Mouse (Mus musculus): ENCODE data around the gene Cyb5rl.

The Cyb5rl gene

DNA sequence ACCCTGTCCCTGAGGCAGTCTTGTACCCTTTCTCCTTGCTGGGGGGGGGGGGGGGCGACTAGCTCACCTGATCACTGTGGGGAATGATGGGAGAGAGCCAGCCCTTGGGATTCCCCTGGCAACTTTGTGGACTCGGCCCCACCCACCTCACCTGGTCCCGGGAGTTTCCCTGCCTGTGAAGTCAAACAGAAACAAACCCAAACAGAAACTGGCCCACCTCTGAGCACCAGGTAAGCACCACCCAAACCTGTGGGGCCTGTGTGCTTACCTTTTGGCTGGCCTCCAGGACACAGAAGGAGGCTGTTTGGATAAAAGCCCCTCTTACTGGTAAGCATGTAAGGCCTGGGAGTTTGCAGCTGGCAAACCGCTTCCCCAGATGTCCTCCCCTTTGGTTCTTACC lies 52.3 kb downstream of the Cyb5rl start:
- DNase-seq, result no peak

DNA sequence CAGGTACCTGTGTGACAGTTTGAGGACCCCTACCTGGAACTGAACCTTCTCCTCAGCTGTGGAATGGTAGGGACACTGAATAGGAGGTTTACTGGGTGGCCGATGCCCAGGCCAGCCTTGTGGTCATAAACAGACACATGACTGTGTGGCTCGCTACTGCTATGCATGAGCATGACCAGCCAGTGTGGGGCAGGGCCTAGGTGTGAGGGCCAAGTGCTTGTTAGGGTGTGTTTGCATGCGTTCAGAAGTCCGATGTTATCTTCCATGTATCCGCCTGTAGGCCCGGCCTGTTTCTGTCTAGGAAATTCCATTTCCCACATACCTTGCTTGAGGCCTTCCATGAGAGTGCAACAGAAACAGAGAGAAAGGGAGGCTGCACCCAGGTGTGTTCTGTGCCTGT lies 53.9 kb downstream of the Cyb5rl start:
- no peak for DNase-seq

DNA sequence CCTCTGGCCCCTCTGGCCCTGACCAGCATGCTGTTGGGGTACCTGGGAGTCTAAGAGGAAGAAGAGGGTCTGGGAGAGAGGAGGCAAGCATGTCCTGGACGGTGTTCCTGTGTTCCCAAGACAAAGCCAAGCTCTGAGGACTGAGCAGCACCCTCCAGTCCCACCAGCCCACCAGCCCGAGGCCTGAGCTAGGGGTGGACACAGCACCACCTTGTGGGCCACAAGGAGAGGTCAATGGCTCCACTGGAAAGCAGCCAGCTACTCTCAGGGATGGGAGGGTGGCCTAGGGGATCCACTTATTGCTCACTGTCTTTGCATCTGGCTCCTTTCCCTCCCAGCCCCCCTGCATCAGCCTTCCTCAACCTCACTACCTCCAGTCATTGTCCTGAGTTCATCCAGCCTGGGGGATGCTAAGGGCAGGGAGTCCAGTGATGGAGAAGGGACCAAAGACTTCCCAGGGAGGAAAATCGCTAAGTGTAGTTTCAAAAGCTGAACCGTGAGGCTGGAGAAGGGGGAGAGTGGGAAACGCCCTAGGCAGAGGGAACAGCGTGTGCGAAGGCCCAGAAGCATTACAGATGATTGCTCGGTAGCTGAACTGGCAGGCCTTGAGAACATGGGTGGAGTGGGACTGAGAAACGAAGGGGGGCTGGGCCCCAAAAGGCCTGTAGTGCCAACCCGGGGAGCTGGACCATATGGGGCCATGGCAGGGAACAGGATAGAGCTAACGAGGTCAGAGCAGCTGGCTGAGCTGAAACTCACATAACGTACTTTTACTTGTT lies 54.6 kb downstream of the Cyb5rl start:
- DNase-seq, result no peak

DNA sequence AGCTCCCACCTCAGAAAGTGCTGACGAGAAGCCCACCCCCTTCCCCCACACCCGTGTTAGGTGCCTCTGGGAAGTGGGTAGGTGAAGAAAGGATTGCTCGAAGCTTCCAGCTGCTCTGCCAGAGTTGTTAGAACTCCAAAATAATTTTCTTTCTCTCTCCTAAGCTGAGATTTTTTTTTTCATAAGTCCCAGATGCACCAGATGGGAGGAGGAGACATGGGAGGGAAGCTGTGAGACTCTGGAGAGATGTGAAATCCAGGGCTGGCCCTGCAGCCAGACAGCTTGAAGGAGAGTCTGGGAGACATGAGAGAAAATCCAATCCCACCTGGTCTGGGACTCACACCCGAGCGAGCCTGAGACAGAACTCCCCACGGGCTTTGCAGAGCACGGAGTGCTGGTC lies 57.6 kb downstream of the Cyb5rl start:
- no peak for DNase-seq

DNA sequence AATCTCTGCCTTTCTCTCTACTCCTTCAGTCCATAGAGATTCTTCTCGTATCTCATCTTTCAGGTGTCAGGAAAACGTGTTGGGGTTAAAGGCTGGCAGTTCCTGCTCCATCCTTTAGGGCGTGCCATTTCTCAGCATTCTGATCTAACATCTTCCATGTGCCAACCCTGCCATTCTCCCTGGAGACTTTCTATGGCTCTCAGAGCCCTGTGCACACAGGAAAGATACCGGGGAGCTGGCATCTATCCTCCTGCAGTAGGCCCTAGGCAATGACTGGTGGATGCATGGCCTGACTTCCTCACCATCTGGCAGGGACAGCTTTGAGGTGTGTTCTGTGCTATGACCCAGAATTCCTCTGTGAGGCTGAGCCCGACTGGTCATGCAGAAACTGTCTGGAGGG lies 58.3 kb downstream of the Cyb5rl start:
- no peak for DNase-seq

DNA sequence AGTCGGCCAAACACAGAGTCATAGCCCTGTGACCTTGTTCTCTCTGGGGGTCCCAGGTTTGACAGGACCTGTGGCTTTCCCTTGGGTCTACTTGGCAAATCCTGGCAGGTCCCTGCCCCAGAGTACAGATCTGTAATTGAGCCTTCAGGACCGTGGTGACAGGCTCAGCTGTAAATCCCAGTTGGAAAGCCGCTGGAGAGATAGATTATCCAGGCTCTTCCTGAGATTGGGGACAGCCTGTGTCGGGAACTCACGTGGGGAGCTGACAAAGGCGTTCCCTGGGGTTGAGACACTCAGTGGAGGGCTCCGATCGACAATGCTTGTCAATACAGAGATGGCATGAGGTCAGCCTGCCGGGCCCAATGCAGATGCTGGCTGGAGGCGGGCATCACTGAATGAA lies 59.6 kb downstream of the Cyb5rl start:
- no peak for DNase-seq

DNA sequence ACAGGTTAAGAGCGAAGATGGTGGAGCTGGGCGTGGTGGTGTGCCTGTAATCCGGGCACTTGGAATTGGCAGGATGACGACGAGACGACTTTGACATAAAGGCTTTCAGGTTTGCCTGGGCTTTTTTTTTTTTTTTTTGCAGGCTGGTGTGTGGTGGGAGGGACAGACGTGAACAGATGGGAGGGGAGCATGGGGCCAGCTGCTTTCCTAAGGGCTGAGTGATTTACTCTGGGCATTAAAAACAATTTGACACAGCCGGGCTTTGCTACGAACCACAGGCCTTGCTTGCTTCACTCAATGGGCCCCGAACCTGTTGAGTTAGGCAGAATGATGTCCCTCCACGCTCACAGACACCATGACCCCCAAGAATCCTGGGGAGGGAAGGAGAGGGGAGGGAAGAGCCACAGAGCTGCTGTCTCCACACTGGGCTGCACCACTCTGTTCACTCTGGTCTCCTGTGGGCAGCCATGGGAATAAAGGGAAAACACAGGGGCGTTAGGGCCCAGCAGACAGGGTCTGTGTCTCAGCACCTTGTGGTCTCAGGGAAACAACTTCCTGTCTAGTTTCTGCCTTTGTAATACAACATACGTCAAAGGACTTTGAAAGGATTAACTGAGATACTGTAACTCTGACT lies 60.2 kb downstream of the Cyb5rl start:
- DNase-seq, result no peak

DNA sequence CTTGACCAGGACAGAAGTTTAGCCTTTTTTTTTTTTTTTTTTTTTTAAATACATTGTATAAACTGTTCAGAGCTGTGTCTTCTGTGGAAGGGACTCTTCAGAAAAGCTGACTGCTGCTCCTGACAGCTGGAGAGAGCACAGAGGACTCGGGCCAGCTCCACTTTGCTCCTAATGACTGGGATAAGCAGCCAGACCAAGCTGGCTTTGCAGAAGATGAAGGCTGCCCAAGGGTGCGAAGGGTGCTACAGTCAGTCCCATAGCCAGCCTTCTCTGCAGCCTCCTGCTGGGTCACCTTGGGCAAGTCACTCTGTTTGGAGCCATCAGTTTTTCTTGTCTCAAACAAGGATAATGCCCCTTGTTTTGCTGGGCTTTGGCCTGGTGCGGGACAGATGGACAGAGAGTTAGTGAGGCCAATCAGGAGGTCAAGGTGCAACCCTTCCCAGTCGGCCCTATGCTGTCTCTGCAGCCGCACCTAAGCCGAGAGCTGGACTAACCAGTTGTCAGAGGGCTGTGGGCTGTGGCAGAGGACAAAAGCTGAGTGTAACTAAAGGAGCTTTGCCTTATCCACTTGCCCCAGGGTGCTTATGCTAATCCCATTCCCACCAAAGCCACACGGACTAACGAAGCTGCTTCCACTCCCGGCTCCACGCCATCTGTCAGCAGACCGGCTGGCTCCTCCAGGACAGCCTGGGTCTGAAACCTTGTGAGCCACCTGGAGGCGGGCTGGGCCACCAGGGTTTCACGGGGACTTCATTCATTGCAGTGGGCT lies 61.3 kb downstream of the Cyb5rl start:
- DNase-seq, result peak; percentile 24

DNA sequence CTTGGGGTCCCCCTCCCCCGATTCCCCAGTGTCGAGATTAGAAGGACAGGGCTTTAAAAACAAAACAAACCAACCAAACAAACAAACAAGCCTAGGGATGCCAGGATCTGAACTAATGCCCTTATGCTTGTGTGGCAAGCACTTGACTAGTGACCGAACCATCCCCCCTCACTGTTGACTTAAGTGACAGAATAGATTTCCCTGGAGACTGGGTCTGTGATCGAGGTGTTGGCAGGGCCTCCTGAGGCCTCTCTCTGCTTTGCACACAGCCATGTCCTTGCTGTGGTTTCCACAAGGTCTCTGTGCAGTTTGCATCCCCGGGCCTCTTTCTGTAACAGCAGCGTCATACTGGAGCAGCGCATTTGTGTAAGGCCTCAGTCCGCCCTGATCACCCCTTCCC lies 62.6 kb downstream of the Cyb5rl start:
- no peak for DNase-seq

DNA sequence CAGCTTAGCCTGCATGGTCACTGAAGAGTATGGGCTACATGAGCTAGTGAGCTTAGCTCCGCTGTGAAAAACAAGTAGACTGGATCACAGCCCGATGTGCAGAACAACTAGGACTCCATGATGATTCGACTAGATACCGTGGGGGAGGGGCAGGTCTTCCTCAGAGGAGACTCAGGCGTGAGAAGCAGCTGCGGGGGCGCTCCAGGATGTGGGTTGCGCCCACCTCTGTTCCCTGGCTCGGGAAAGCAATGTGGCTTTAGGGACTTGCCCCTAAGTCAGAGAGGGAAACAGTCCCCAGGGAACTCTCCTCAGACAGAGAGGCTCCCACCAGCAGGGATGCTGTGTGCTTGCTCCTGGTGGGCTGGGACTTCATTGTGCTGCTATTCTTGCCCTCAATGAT lies 63.7 kb downstream of the Cyb5rl start:
- DNase-seq, result peak; percentile 80

DNA sequence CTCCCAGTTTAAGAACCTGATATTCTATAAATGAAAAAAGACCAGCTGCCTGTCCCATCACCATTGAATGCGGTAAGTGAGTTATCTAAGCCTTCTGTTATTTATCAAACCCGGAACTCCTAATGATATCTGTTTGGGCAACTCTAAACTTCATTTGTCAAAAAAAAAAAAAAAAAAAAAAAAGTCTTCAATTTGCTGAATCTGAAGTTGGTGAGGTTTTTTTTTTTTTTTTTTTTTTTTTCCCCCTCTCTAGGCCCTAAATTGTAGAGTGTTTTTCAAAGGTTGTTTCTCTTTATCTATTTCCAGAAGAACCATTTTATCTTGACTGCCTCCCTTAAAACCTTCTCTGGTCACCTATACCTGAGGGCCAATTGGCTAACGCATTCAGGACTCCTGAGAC lies 68.1 kb downstream of the Cyb5rl start:
- no peak for DNase-seq

DNA sequence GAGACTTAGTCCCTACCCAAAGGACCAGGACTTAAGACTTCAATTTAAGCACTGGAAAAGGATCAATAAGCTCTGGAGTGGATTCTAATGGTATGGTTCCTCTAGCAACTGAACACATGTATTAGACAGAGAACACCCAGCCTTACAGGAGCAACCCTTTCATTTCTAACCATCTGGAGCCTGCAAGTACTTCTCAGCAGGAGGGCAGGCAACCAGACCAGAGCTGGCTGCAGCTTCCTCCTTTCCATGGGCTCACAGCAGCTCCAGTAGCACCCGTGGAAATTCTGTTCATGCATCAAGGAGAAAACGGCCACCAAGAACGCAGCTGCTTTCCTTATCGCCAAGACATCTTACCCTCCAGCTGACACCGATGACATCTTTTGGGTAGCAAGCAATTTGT lies 68.9 kb downstream of the Cyb5rl start:
- no peak for DNase-seq

DNA sequence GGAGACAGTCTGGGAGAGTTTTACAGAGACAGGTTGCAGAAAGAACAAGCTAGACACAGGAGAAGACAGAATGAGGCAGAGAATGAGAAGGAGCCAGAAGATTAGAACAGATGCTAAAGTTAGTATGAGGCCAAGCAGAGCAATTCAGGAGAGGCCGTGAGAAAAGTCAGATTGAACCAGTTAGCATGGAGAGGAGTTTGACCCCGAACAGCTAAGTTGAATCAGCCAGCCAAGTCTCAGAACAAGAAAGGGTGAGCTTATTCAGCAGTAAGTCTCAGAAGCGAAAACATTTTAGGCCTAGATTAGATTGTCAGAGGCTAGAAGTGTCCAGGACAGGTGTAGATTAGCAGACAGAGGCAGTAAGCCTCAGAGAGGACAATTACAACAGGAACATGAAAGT lies 69.7 kb downstream of the Cyb5rl start:
- DNase-seq, result no peak
